Mouse (Mus musculus) MEL (cell line): ENCODE data around the gene Rftn1. TPM values are rescaled to one million over a fixed set of nuclear protein-coding genes. Genes with fewer than 3 reads are reported as not detected.

Experiments
- DNase-seq: peaks from one replicate; pipeline ENCODE4 v3.0.0; 2011; ENCODE audit warnings: low read depth, low spot score
- H3K27ac ChIP-seq: 2 replicates; pipeline ENCODE4 v1.5.1; 2012; ENCODE audit warnings: low read depth, mild to moderate bottlenecking, control low read depth, low read length, moderate library complexity; ENCODE audit not compliant: control insufficient read depth
- H3K27me3 ChIP-seq, 2 experiments: fragments of 150-350 bp in 1 of 2; sonication (generic) in 1 of 2; 2 replicates each; pipeline ENCODE4 v1.6.1; 2012; ENCODE audit warnings: low read length in 2 of 2, mild to moderate bottlenecking in 2 of 2, improper control_type of control experiment in 1 of 2, moderate library complexity in 1 of 2; ENCODE audit not compliant: insufficient read depth in 2 of 2, control insufficient read depth in 1 of 2
- H3K36me3 ChIP-seq, 2 experiments: 2 replicates each; pipeline ENCODE4 v1.6.1; 2012 to 2014; ENCODE audit warnings: low read length in 2 of 2, improper control_type of control experiment in 1 of 2, inconsistent platforms in 1 of 2, mild to moderate bottlenecking in 1 of 2; ENCODE audit not compliant: insufficient read depth in 2 of 2, control insufficient read depth in 1 of 2
- H3K4me1 ChIP-seq, 2 experiments: fragments of 150-350 bp in 1 of 2; sonication (generic) in 1 of 2; 2 replicates each; pipeline ENCODE4 v1.6.1; 2012; ENCODE audit warnings: low read length in 2 of 2, improper control_type of control experiment in 1 of 2, mild to moderate bottlenecking in 1 of 2; ENCODE audit not compliant: insufficient read depth in 2 of 2, control insufficient read depth in 1 of 2
- H3K4me3 ChIP-seq, 2 experiments: fragments of 150-350 bp in 1 of 2; sonication (generic) in 1 of 2; 2 replicates each; pipeline ENCODE4 v1.5.1; 2012; ENCODE audit warnings: low read depth in 2 of 2, low read length in 2 of 2, mild to moderate bottlenecking in 2 of 2, moderate library complexity in 2 of 2, control low read depth in 1 of 2, improper control_type of control experiment in 1 of 2; ENCODE audit not compliant: control insufficient read depth in 1 of 2, insufficient read depth in 1 of 2
- H3K79me2 ChIP-seq: 2 replicates; pipeline ENCODE4 v1.6.1; 2012; ENCODE audit warnings: mild to moderate bottlenecking, low read length, moderate library complexity; ENCODE audit not compliant: control insufficient read depth, poor library complexity, insufficient read depth
- H3K9ac ChIP-seq: 2 replicates; pipeline ENCODE4 v1.6.1; 2012; ENCODE audit warnings: low read depth, mild to moderate bottlenecking, control low read depth, low read length, moderate library complexity; ENCODE audit not compliant: control insufficient read depth, poor library complexity, severe bottlenecking
- H3K9me3 ChIP-seq: fragments of 150-350 bp; sonication (generic); replicated peaks from 2 replicates; pipeline ENCODE4 v1.6.1; 2012; ENCODE audit warnings: mild to moderate bottlenecking, low read length, improper control_type of control experiment, moderate library complexity; ENCODE audit not compliant: insufficient read depth
- CHD2 ChIP-seq: IDR thresholded peaks from 2 replicates; pipeline ENCODE4 v1.6.1; 2011; ENCODE audit warnings: low read length, improper control_type of control experiment
- EP300 ChIP-seq, 2 experiments: IDR thresholded peaks; 2 replicates each; pipeline ENCODE4 v1.6.1; 2011; ENCODE audit warnings: improper control_type of control experiment in 2 of 2, low read length in 2 of 2, low read depth in 1 of 2, mild to moderate bottlenecking in 1 of 2
- GATA1 ChIP-seq: IDR thresholded peaks from 2 replicates; pipeline ENCODE4 v1.6.1; 2011; ENCODE audit warnings: low read depth, low read length, improper control_type of control experiment
- HCFC1 ChIP-seq: IDR thresholded peaks from 2 replicates; pipeline ENCODE4 v1.6.1; 2012; ENCODE audit warnings: low read depth, mild to moderate bottlenecking, inconsistent platforms, low read length, improper control_type of control experiment, moderate library complexity
- JUND ChIP-seq: IDR thresholded peaks from 2 replicates; pipeline ENCODE4 v1.6.1; 2011; ENCODE audit warnings: low read depth, mild to moderate bottlenecking, improper control_type of control experiment, low read length
- MAX ChIP-seq: IDR thresholded peaks from 2 replicates; pipeline ENCODE4 v1.6.1; 2011; ENCODE audit warnings: low read length, improper control_type of control experiment
- MEF2A ChIP-seq: IDR thresholded peaks from 2 replicates; pipeline ENCODE4 v1.6.1; 2014; ENCODE audit warnings: low read depth, mild to moderate bottlenecking, inconsistent platforms, low read length, improper control_type of control experiment; ENCODE audit not compliant: poor library complexity, insufficient replicate concordance, severe bottlenecking; ENCODE audit errors: extremely low read depth
- NELFE ChIP-seq: IDR thresholded peaks from 2 replicates; pipeline ENCODE4 v1.6.1; 2011; ENCODE audit warnings: low read depth, low read length, improper control_type of control experiment
- POLR2A ChIP-seq, 2 experiments: IDR thresholded peaks; 2 replicates each; pipeline ENCODE4 v1.6.1; 2011 to 2012; ENCODE audit warnings: low read length in 2 of 2, mild to moderate bottlenecking in 2 of 2, control low read depth in 1 of 2, improper control_type of control experiment in 1 of 2, low read depth in 1 of 2, moderate library complexity in 1 of 2; ENCODE audit not compliant: control insufficient read depth in 1 of 2, insufficient read depth in 1 of 2, poor library complexity in 1 of 2
- RCOR1 ChIP-seq: IDR thresholded peaks from 2 replicates; pipeline ENCODE4 v1.6.1; 2012; ENCODE audit warnings: low read depth, mild to moderate bottlenecking, inconsistent platforms, low read length, improper control_type of control experiment
- SIN3A ChIP-seq: IDR thresholded peaks from 2 replicates; pipeline ENCODE4 v1.6.1; 2012; ENCODE audit warnings: low read length, improper control_type of control experiment, inconsistent platforms
- SMC3 ChIP-seq: IDR thresholded peaks from 2 replicates; pipeline ENCODE4 v1.6.1; 2011; ENCODE audit warnings: low read depth, low read length, improper control_type of control experiment
- TAL1 ChIP-seq: IDR thresholded peaks from 2 replicates; pipeline ENCODE4 v1.6.1; 2012; ENCODE audit warnings: mild to moderate bottlenecking, inconsistent platforms, low read length, moderate library complexity, mixed read lengths
- TCF12 ChIP-seq: IDR thresholded peaks from 2 replicates; pipeline ENCODE4 v1.6.1; 2014; ENCODE audit warnings: low read depth, mild to moderate bottlenecking, inconsistent platforms, low read length, improper control_type of control experiment, moderate library complexity
- UBTF ChIP-seq: IDR thresholded peaks from 2 replicates; pipeline ENCODE4 v1.6.1; 2012; ENCODE audit warnings: low read depth, mild to moderate bottlenecking, inconsistent platforms, low read length, improper control_type of control experiment, moderate library complexity, borderline replicate concordance; ENCODE audit not compliant: insufficient read depth
- USF2 ChIP-seq, 2 experiments: IDR thresholded peaks; 2 replicates each; pipeline ENCODE4 v1.6.1; 2011 to 2012; ENCODE audit warnings: improper control_type of control experiment in 2 of 2, low read length in 2 of 2, borderline replicate concordance in 1 of 2, inconsistent platforms in 1 of 2, low read depth in 1 of 2, mild to moderate bottlenecking in 1 of 2; ENCODE audit not compliant: insufficient read depth in 1 of 2
- ZC3H11A ChIP-seq: IDR thresholded peaks from 2 replicates; pipeline ENCODE4 v1.6.1; 2012; ENCODE audit warnings: low read depth, mild to moderate bottlenecking, inconsistent platforms, low read length, improper control_type of control experiment
- polyA plus RNA-seq, 2 experiments: library from polyadenylated mRNA; stranded (reverse) in 1 of 2; unstranded in 1 of 2; fragments of >175 nt in 1 of 2; fragments of >200 nt in 1 of 2; gene quantifications; 2 replicates each; pipeline versions ENCODE4 v1.2.1 to v1.2.4; 2012; ENCODE audit warnings: low replicate concordance in 2 of 2, low read depth in 1 of 2; ENCODE audit not compliant: insufficient read length in 2 of 2, insufficient read depth in 1 of 2, missing spikeins in 1 of 2
- total RNA-seq: library from RNA; depleted of rRNA; stranded (reverse); fragments of 300-350 nt; gene quantifications from 2 replicates; pipeline ENCODE4 v1.2.3, GENCODE M21; 2012

Gene Rftn1
- total and polyA plus RNA-seq, 3 experiments: 70.2 to 76.1 TPM; not detected in 1

DNA sequence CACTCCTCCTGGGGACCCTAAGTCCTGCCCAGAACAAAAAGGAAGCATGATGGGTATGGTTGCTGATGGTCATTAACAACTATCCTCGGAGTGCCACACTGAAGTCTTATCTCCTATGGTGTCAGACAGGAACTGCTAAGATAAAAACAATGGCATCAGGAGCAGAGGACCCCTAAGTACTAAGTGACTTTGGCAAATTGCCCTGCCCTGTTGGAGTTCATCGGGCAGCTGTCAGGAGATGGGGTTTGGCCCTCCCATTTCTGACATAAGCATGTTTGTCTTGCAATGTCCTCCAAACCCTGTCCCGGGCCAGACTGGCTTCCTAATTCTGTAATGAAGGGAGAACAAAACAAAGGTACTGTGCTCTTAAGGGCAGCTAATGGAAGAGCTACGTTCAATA is 180.4 kb downstream of the Rftn1 start:
- Histone ChIP-seq H3K9me3 (no peaks in the 10 kb centered on the region), H3K27ac (no peak overlapping the region), H3K79me2 (no peaks in the 10 kb centered on the region), H3K36me3 (peaks cover 2 to 5% of the 10 kb centered on the region in 2 experiments), H3K4me3 (no peak overlapping the region), H3K9ac (no peak overlapping the region), H3K27me3 (no peaks in the 10 kb centered on the region), H3K4me1 (peaks cover 2 to 8% of the 10 kb centered on the region in 2 experiments; a peak in 1 of 4 replicates)
- peak; percentile 19 for DNase-seq
- TF ChIP-seq GATA1 (peak; percentile 29; the same call in 1 of the 2 replicates), ZC3H11A (no peak), SIN3A (no peak), EP300 (IDR thresholded peaks at IDR 0.05; ENCODE audit: low read depth in 1 of 2, low read length in 2 of 2) (peak in 1 of 2 experiments; percentile 16; a peak in 1 of 4 replicates)

DNA sequence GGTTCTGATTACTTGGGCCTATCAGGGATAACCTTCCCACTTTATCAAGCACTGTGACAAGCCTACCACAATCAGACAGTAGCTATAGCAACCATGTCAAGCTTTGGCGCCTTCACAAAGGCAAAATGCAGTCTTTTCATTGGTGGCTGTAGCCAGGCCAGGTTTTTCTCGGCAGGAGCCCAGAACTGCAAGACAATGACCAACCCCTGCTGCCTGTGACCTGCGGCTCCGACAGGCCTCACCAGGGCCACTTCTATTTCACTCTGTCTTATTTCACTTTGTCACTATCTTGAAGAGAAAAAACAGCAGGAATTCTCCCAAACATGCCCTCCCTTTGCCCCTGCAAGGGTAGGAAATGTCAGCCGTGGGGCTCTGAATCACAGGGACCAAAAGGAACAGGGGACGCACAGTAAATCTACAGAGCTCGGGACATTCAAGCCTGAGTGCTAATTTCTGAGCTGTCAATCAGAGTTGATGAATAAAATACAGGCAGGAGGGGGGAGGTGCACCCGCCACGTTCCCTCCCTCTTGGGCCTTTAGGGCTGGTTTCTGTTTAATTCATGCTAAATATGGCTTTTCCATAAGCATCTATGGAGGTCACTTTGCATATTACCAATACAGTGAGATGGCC is 183.6 kb downstream of the Rftn1 start:
- Histone ChIP-seq H3K27me3 (no peaks in the 10 kb centered on the region), H3K79me2 (no peaks in the 10 kb centered on the region), H3K4me1 (peaks cover 2 to 8% of the 10 kb centered on the region in 2 experiments; a peak in 1 of 4 replicates), H3K27ac (no peak overlapping the region), H3K36me3 (peaks cover 4 to 5% of the 10 kb centered on the region in 2 experiments), H3K9me3 (no peaks in the 10 kb centered on the region), H3K4me3 (no peak overlapping the region), H3K9ac (no peak overlapping the region)
- DNase-seq: no peak
- TF ChIP-seq RCOR1 (peak; percentile 60; the same call in 1 of the 2 replicates), JUND (no peak), SMC3 (no peak)

DNA sequence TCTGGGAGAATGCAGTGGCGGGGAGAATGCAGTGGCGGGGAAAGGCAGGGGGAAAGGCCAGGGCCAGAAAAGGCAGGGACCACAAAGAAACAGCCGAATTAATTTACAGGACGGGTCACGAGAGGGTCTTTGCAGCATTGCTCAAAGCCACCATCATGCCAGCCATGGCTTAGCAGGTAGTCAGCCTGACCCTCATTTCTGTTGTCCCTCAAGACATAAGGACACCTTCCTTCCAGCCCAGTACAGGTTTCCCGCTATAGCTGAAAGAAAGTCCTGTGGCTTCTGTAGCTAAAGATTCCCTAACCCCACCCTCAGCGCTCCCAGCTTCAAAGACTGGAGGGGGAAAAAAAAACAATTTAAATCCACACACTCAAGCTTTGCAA is 184.1 kb downstream of the Rftn1 start:
- H3K9ac ChIP-seq: no peak overlapping the region
- no peak overlapping the region for H3K27ac ChIP-seq
- no peak for TF ChIP-seq UBTF
- TF ChIP-seq POLR2A (IDR thresholded peaks at IDR 0.05; ENCODE audit: control insufficient read depth in 1 of 2, insufficient read depth in 1 of 2, low read depth in 1 of 2, low read length in 2 of 2, poor library complexity in 1 of 2): no peak
- no peak for TF ChIP-seq MEF2A
- no peak for TF ChIP-seq SMC3
- no peak for TF ChIP-seq CHD2
- no peak for TF ChIP-seq TCF12
- TF ChIP-seq MAX: no peak
- no peak for TF ChIP-seq HCFC1
- TF ChIP-seq USF2 (IDR thresholded peaks at IDR 0.05; ENCODE audit: borderline replicate concordance in 1 of 2, insufficient read depth in 1 of 2, low read depth in 1 of 2, low read length in 2 of 2): no peak
- TF ChIP-seq NELFE: no peak
- TF ChIP-seq TAL1: no peak
- H3K4me3 ChIP-seq: no peak overlapping the region
- no peaks in the 10 kb centered on the region for H3K79me2 ChIP-seq
- H3K27me3 ChIP-seq: no peaks in the 10 kb centered on the region
- DNase-seq: no peak
- H3K36me3 ChIP-seq: peaks cover 4 to 5% of the 10 kb centered on the region in 2 experiments
- peaks cover 2 to 8% of the 10 kb centered on the region in 2 experiments; a peak in 1 of 4 replicates for H3K4me1 ChIP-seq
- no peaks in the 10 kb centered on the region for H3K9me3 ChIP-seq
